Mouse (Mus musculus) lung, postnatal 10 days (tissue): Measurements from ENCODE around the gene Gtf2h4.

ENCODE experiments used
- DNase-seq: peaks from one replicate; pipeline ENCODE4 v3.0.0; 2021

Gtf2h4 gene

GRCm38 (mm10) chr17:35635699-35636111 lies 37.8 kb downstream of the Gtf2h4 start:
- DNase-seq, result peak; percentile 82

GRCm38 (mm10) chr17:35635202-35635601 lies 38.3 kb downstream of the Gtf2h4 start:
- DNase-seq, result no peak

GRCm38 (mm10) chr17:35633992-35634391 lies 39.5 kb downstream of the Gtf2h4 start:
- peak; percentile 77 for DNase-seq

GRCm38 (mm10) chr17:35626537-35626936 lies 47.0 kb downstream of the Gtf2h4 start, which contains the start of gene Gm9573:
Gm9573 (minus strand) TSS chr17:35626637.
- DNase-seq, result no peak
